Mouse (Mus musculus) intestine, embryonic 16.5 days (tissue): ENCODE measurements around the gene Hspb11. TPM values are rescaled to one million over a fixed set of nuclear protein-coding genes. Genes with fewer than 3 reads are reported as not detected.

Experiments
- ATAC-seq: fragments of 200-750 bp; cut with Nextera tagmentation; 2 replicates; pipeline ENCODE4 v1.8.0; 2017; ENCODE audit warnings: moderate TSS enrichment, moderate library complexity
- H3K27ac ChIP-seq: fragments of 300-500 bp; sonication (generic); 2 replicates; pipeline ENCODE4 v1.5.1; 2014; ENCODE audit warnings: mild to moderate bottlenecking, low read length
- H3K27me3 ChIP-seq: fragments of 300-500 bp; sonication (generic); replicated peaks from 2 replicates; pipeline ENCODE4 v1.6.1; 2014; ENCODE audit warnings: low read length, control low read depth, mixed read lengths; ENCODE audit not compliant: control insufficient read depth, insufficient read depth
- H3K36me3 ChIP-seq: fragments of 300-500 bp; sonication (generic); 2 replicates; pipeline ENCODE4 v1.6.1; 2014; ENCODE audit warnings: low read length, control low read depth; ENCODE audit not compliant: control insufficient read depth, insufficient read depth
- H3K4me1 ChIP-seq: fragments of 300-500 bp; sonication (generic); 2 replicates; pipeline ENCODE4 v1.6.1; 2014; ENCODE audit warnings: low read length, control low read depth, mixed read lengths; ENCODE audit not compliant: control insufficient read depth, insufficient read depth
- H3K4me2 ChIP-seq: fragments of 300-500 bp; sonication (generic); 2 replicates; pipeline ENCODE4 v1.6.1; 2014; ENCODE audit warnings: low read depth, low read length, control low read depth
- H3K4me3 ChIP-seq: fragments of 300-500 bp; sonication (generic); 2 replicates; pipeline ENCODE4 v1.5.1; 2014; ENCODE audit warnings: mild to moderate bottlenecking, low read length
- H3K9ac ChIP-seq: fragments of 300-500 bp; sonication (generic); 2 replicates; pipeline ENCODE4 v1.6.1; 2014; ENCODE audit warnings: low read depth, low read length
- H3K9me3 ChIP-seq: fragments of 300-500 bp; sonication (generic); 2 replicates; pipeline ENCODE4 v1.6.1; 2016; ENCODE audit warnings: low read length, control low read depth; ENCODE audit not compliant: control insufficient read depth
- WGBS: fragments of 180-500 bp; shearing (Covaris S2); extraction: QIAGEN DNeasy Blood & Tissue Kit; methylation state at CpG from one replicate; pipeline ENCODE4 v1.1.7; 2014; 5-methylcytosine and 5-hydroxymethylcytosine counted together
- polyA plus RNA-seq: library from polyadenylated mRNA; unstranded; fragments of >200 nt; fragmentation: Nextera tagmentation; extraction: Ambion mirVana; gene quantifications from 2 replicates; pipeline ENCODE4 v1.2.1, GENCODE M21; 2015

Gene Hspb11
- polyA plus RNA-seq, 1 experiment from 2014 or later = 26.7 TPM

- Histone ChIP-seq H3K27me3 (no peaks in the 10 kb centered on the region), H3K9me3 (no peaks in the 10 kb centered on the region), H3K9ac (no peak overlapping the region), H3K4me3 (no peak overlapping the region), H3K4me1 (peaks cover 33% of the 10 kb centered on the region), H3K36me3 (no peaks in the 10 kb centered on the region), H3K27ac (no peak overlapping the region), H3K4me2 (no peak overlapping the region)
- ATAC-seq = no peak
- WGBS = 79% methylated on average over 3 of the region's 3 CpGs
These were observed 5.3 kb upstream of the Hspb11 start for GRCm38 (mm10) chr4:107248061-107248460.

DNA sequence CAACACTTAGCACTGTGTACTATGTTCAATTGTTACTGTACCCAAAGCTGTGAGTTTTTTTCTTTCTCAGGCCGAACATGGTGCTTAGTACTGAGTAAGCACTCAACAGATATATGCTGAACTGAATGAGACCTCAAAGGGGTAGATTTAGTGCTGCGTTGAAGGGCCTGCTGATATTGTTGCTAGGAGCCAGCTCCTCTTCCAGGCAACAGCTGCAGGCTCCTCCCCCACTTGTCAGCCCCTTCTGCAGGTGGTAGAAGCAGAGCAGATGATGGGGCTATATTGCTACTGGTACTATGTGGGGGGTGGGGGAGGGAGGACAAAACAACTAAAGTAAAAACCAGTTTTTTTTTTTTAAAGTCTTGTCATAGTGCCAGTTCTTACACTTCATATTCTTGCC is 3.9 kb upstream of the Hspb11 start:
- H3K27me3 ChIP-seq = no peaks in the 10 kb centered on the region
- H3K4me1 ChIP-seq = peaks cover 37% of the 10 kb centered on the region
- no peaks in the 10 kb centered on the region for H3K9me3 ChIP-seq
- H3K27ac ChIP-seq = no peak overlapping the region
- no peak overlapping the region for H3K9ac ChIP-seq
- no peaks in the 10 kb centered on the region for H3K36me3 ChIP-seq
- H3K4me3 ChIP-seq = no peak overlapping the region
- no peak for ATAC-seq
- H3K4me2 ChIP-seq = no peak overlapping the region
- 31% methylated on average over 2 of the region's 2 CpGs for WGBS

GRCm38 (mm10) chr4:107250494-107250893 is 2.9 kb upstream of the Hspb11 start:
- Histone ChIP-seq H3K9me3 (no peaks in the 10 kb centered on the region), H3K27me3 (no peaks in the 10 kb centered on the region), H3K4me3 (no peak overlapping the region), H3K4me1 (peaks cover 35% of the 10 kb centered on the region), H3K36me3 (no peaks in the 10 kb centered on the region), H3K4me2 (no peak overlapping the region), H3K27ac (no peak overlapping the region), H3K9ac (no peak overlapping the region)
- WGBS = 26% methylated on average over 4 of the region's 4 CpGs
- no peak for ATAC-seq

DNA sequence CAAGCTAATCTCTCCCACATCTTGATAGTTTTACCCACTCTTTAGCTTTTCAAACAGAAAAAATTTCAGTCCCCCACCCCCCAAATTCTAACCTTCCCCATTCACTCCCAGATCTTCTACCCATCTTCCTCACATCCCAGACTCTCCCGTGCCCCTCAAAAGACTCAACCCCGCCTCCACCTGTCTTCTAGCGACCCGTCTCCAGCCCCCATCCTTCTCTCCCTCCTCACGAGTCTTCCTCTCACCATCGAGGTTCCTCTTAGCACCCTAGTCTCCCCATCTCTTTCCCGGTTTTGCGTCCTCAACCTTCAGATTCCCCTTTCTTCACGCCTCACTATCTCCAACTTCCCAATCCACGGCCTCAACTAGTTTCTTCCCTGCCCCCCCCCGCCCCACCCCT is 871 bp upstream of the Hspb11 start:
- H3K36me3 ChIP-seq = no peaks in the 10 kb centered on the region
- ATAC-seq = no peak
- peak overlapping the region; percentile 79 for H3K4me3 ChIP-seq
- peak overlapping the region; percentile 67 for H3K4me2 ChIP-seq
- peaks cover 27% of the 10 kb centered on the region for H3K4me1 ChIP-seq
- H3K27ac ChIP-seq = no peak overlapping the region
- 1% methylated on average over 11 of the region's 11 CpGs for WGBS
- no peaks in the 10 kb centered on the region for H3K27me3 ChIP-seq
- no peaks in the 10 kb centered on the region for H3K9me3 ChIP-seq
- peak overlapping the region; percentile 90 for H3K9ac ChIP-seq

DNA sequence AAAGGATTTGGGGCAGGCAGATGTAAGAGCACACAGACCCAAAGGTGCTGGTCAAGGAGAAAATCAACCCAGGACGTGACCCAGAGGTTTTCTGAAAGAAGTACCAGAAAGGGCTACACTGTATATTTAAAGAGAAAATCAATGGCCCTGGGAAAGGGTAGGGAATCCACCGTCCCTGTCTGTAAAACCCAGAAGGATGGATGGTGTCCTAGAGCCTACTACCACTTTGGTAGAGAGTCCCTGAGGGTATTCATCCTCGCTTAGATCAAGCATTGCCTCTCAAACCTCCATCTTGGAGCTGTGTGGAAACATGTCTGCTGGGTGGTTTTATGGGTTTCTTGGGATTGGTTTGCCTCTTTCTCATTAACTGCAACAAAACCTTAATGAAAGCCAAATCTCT is 1.0 kb downstream of the Hspb11 start:
- no peak for ATAC-seq
- peaks cover 17% of the 10 kb centered on the region for H3K4me1 ChIP-seq
- WGBS = 35% methylated on average over 3 of the region's 3 CpGs
- peak overlapping the region; percentile 67 for H3K4me2 ChIP-seq
- peak overlapping the region; percentile 90 for H3K9ac ChIP-seq
- no peaks in the 10 kb centered on the region for H3K36me3 ChIP-seq
- no peak overlapping the region for H3K27ac ChIP-seq
- peak overlapping the region; percentile 79 for H3K4me3 ChIP-seq
- H3K9me3 ChIP-seq = no peaks in the 10 kb centered on the region
- no peaks in the 10 kb centered on the region for H3K27me3 ChIP-seq

DNA sequence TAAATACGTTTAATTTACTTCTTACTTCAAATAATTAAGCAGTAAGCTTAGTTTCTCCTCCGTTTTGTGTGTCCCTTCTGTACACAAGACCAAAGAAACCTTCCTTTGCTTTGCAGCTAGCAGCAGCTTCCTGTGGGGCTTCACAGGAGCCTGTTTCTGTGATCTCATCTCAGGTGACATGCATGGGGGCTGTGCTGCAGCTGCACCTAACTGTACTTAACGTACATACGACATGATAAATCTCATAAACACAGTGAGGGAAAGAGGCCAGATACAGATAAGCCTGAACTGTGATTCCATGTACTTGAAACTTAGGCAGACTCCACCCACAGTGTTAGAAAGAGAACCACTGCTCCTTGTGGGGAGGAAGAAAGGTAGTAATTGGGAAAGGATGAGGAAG is 6.6 kb downstream of the Hspb11 start:
- no peaks in the 10 kb centered on the region; the same call in 1 of the 2 replicates for H3K4me1 ChIP-seq
- peak; percentile 69 for ATAC-seq
- WGBS = 40% methylated on average over 4 of the region's 4 CpGs

GRCm38 (mm10) chr4:107273683-107274082 is 20.3 kb downstream of the Hspb11 start:
- no peaks in the 10 kb centered on the region for H3K9me3 ChIP-seq
- no peaks in the 10 kb centered on the region for H3K36me3 ChIP-seq
- no peak for ATAC-seq
- no peak overlapping the region for H3K4me3 ChIP-seq
- H3K9ac ChIP-seq = no peak overlapping the region
- H3K27ac ChIP-seq = no peak overlapping the region
- H3K4me1 ChIP-seq = no peaks in the 10 kb centered on the region
- H3K4me2 ChIP-seq = no peak overlapping the region
- 87% methylated on average over 4 of the region's 4 CpGs for whole genome bisulfite sequencing
- no peaks in the 10 kb centered on the region for H3K27me3 ChIP-seq

More for the DNA sequence above, 6.6 kb downstream of the Hspb11 start:
- no peak overlapping the region for H3K27ac ChIP-seq
- H3K4me3 ChIP-seq = no peak overlapping the region
- H3K36me3 ChIP-seq = peaks cover 5% of the 10 kb centered on the region
- no peaks in the 10 kb centered on the region for H3K9me3 ChIP-seq
- H3K27me3 ChIP-seq = no peaks in the 10 kb centered on the region
- H3K9ac ChIP-seq = no peak overlapping the region
- H3K4me2 ChIP-seq = no peak overlapping the region

GRCm38 (mm10) chr4:107274511-107274910 is 21.1 kb downstream of the Hspb11 start:
- Histone ChIP-seq H3K9ac (no peak overlapping the region), H3K27ac (no peak overlapping the region), H3K9me3 (no peaks in the 10 kb centered on the region), H3K27me3 (no peaks in the 10 kb centered on the region), H3K36me3 (no peaks in the 10 kb centered on the region), H3K4me3 (no peak overlapping the region), H3K4me1 (no peaks in the 10 kb centered on the region), H3K4me2 (no peak overlapping the region)
- ATAC-seq = no peak
- WGBS = 70% methylated on average over 5 of the region's 5 CpGs

DNA sequence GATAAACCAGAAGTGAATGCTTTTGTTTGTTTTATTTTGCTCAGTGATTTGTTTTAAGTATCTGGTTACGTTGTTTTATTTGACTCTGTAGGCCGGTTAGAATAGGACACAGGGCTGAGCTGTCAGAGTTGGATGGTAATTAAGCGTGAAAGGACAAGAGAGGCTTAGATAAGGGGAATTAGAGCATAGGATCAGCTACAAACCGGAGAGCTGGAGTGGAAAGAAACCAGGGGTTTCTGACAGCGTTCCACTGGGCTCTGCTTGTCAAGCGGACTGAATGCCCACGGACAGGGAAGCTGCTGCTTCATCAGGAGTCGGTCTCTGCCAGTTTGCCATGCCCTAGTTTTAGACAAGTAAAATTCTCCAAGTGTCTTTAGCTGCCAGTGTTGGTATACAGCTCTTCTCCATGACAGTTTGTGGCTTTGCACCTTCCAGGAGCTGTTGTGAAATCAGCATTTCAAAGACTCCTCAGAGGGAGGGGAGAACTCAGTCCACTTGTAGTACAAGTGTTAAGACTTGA is 24.9 kb downstream of the Hspb11 start:
- Histone ChIP-seq H3K27me3 (no peaks in the 10 kb centered on the region), H3K27ac (no peak overlapping the region), H3K36me3 (0 out of 2 replicates have a peak, but pooled peaks cover 3% of the 10 kb centered on the region), H3K9me3 (no peaks in the 10 kb centered on the region), H3K4me2 (no peak overlapping the region), H3K4me3 (no peak overlapping the region), H3K9ac (no peak overlapping the region), H3K4me1 (no peaks in the 10 kb centered on the region)
- no peak for ATAC-seq
- WGBS = 36% methylated on average over 8 of the region's 8 CpGs

GRCm38 (mm10) chr4:107280843-107281475 is 27.6 kb downstream of the Hspb11 start:
- no peak for ATAC-seq
- Histone ChIP-seq H3K4me2 (no peak overlapping the region), H3K27ac (no peak overlapping the region), H3K4me1 (no peaks in the 10 kb centered on the region), H3K4me3 (no peak overlapping the region), H3K9ac (no peak overlapping the region), H3K9me3 (no peaks in the 10 kb centered on the region), H3K36me3 (0 out of 2 replicates have a peak, but pooled peaks cover 3% of the 10 kb centered on the region), H3K27me3 (no peaks in the 10 kb centered on the region)
- 80% methylated on average over 7 of the region's 7 CpGs for WGBS
